10 mouse cellular contexts compared by ENCODE assay signal in genomic region chr19:5559631-5560456, GRCm38 (mm10). TPM values are rescaled to one million over a fixed set of nuclear protein-coding genes. Genes with fewer than 3 reads are reported as not detected.
DNase-seq lines count a peak whose midpoint lies in the region; ATAC-seq and TF ChIP-seq lines count a peak whose summit lies in the region.
"Had no signal": no experiment of that assay in that cellular context is flagged by ENCODE, and none has a peak within 500 bp of the region (broad histone marks: within the 10 kb centered on the region; RNA-seq: fewer than 3 reads in every experiment).

No protein-coding gene starts in this region.

- no peaks in the 10 kb centered on the region for H3K36me3 ChIP-seq in heart, embryonic 12.5 days
- no peaks in the 10 kb centered on the region for H3K36me3 ChIP-seq in hindbrain, embryonic 16.5 days (ENCODE audit: control insufficient read depth, insufficient read depth, low read length)
- H3K36me3 ChIP-seq in liver, postnatal 0 days (replicated peaks; ENCODE audit: insufficient read depth, low read length) = no peaks in the 10 kb centered on the region
- H3K36me3 ChIP-seq: G1E had no signal

- DNase-seq in heart, adult 8-10 months (ENCODE audit: low spot score) = no peak
- peak; percentile 7 for DNase-seq in brain, embryonic 14.5 days (ENCODE audit: low read depth)
- DNase-seq in liver, postnatal 0 days = no peak
- DNase-seq in frontal cortex, adult 2 months (ENCODE audit: extremely low spot score in 1 of 2, low spot score in 1 of 2) = no peak
- DNase-seq in gastrocnemius, postnatal 25 days = no peak
- no peak for DNase-seq in thymus, postnatal 36 days

- H3K4me2 ChIP-seq in heart, embryonic 12.5 days = peak overlapping the region; percentile 75
- peak overlapping the region; percentile 70 for H3K4me2 ChIP-seq in hindbrain, embryonic 16.5 days (ENCODE audit: low read length)
- H3K4me2 ChIP-seq in liver, postnatal 0 days (ENCODE audit: low read depth, low read length) = peak overlapping the region; percentile 66

- no peak for ATAC-seq in heart, embryonic 12.5 days (ENCODE audit: insufficient number of reproducible peaks, low FRiP score)
- no peak for ATAC-seq in hindbrain, embryonic 16.5 days
- no peak for ATAC-seq in liver, postnatal 0 days

- H3K27ac ChIP-seq in heart, embryonic 12.5 days (ENCODE audit: poor library complexity, severe bottlenecking) = no peak overlapping the region
- H3K27ac ChIP-seq in hindbrain, embryonic 16.5 days (ENCODE audit: low read depth, low read length) = no peak overlapping the region
- no peak overlapping the region for H3K27ac ChIP-seq in liver, postnatal 0 days (ENCODE audit: low read depth)

- peak overlapping the region; percentile 48 for H3K4me3 ChIP-seq in heart, embryonic 12.5 days
- H3K4me3 ChIP-seq in hindbrain, embryonic 16.5 days (ENCODE audit: low read length) = peak overlapping the region; percentile 40
- peak overlapping the region; percentile 41 for H3K4me3 ChIP-seq in liver, postnatal 0 days (ENCODE audit: low read depth, low read length)

- peaks cover 17% of the 10 kb centered on the region for H3K4me1 ChIP-seq in heart, embryonic 12.5 days (replicated peaks)
- peaks cover 15% of the 10 kb centered on the region for H3K4me1 ChIP-seq in hindbrain, embryonic 16.5 days (ENCODE audit: control insufficient read depth, insufficient read depth, low read depth, low read length)
- H3K4me1 ChIP-seq in liver, postnatal 0 days (ENCODE audit: insufficient read depth) = peaks cover 16% of the 10 kb centered on the region

- H3K9me3 ChIP-seq in heart, embryonic 12.5 days (replicated peaks) = no peaks in the 10 kb centered on the region
- H3K9me3 ChIP-seq in hindbrain, embryonic 16.5 days (ENCODE audit: control insufficient read depth, low read length) = no peaks in the 10 kb centered on the region
- H3K9me3 ChIP-seq in liver, postnatal 0 days (ENCODE audit: low read length) = no peaks in the 10 kb centered on the region

- WGBS in heart, embryonic 12.5 days = 1% methylated on average over 69 of the region's 69 CpGs
- WGBS in hindbrain, embryonic 16.5 days = under 1% methylated on average over 69 of the region's 69 CpGs
- WGBS in liver, postnatal 0 days (ENCODE audit: insufficient replicate concordance) = 1% methylated on average over 67 of the region's 69 CpGs

- peaks cover 97% of the 10 kb centered on the region for H3K27me3 ChIP-seq in heart, embryonic 12.5 days (replicated peaks)
- H3K27me3 ChIP-seq in hindbrain, embryonic 16.5 days (replicated peaks; ENCODE audit: control insufficient read depth, insufficient read depth, low read length) = peaks cover 66% of the 10 kb centered on the region
- H3K27me3 ChIP-seq in liver, postnatal 0 days (ENCODE audit: insufficient read depth, low read length) = peaks cover 73% of the 10 kb centered on the region

- no peak for TF ChIP-seq CTCF in brain, embryonic 14.5 days (IDR thresholded peaks at IDR 0.05; ENCODE audit: borderline replicate concordance, extremely low read depth, insufficient read depth, insufficient read length)
- TF ChIP-seq CTCF in liver, postnatal 0 days (IDR thresholded peaks at IDR 0.05; ENCODE audit: low read depth) = no peak

- no peak for TF ChIP-seq POLR2A in brain, embryonic 14.5 days (IDR thresholded peaks at IDR 0.05; ENCODE audit: borderline replicate concordance, extremely low read depth, insufficient read depth, insufficient read length, poor library complexity, severe bottlenecking)

- TF ChIP-seq EP300 in liver, postnatal 0 days (IDR thresholded peaks at IDR 0.05; ENCODE audit: low read depth) = no peak

- peak overlapping the region; percentile 48; the same call in 1 of the 2 replicates for H3K9ac ChIP-seq in heart, embryonic 12.5 days
- peak overlapping the region; percentile 3 for H3K9ac ChIP-seq in hindbrain, embryonic 16.5 days (ENCODE audit: low read depth, low read length)
- no peak overlapping the region for H3K9ac ChIP-seq in liver, postnatal 0 days (replicated peaks)

RNA-seq across cellular contexts. Expression of gene Ovol1, which starts 0.6 kb away (rescaled TPM):
- polyA plus RNA-seq in heart, embryonic 12.5 days (2016; fragmentation: Nextera tagmentation; extraction: Ambion mirVana) = not detected in 2 replicates
- not detected for total RNA-seq in heart, adult 8-10 months (2022)
- polyA plus RNA-seq in brain, embryonic 14.5 days (2012; rRNA removed) = 0.31 and 0.42 TPM in 2 replicates
- polyA plus RNA-seq in hindbrain, embryonic 16.5 days (2015; fragmentation: Nextera tagmentation; extraction: Ambion mirVana) = 0.11 and 0.20 TPM in 2 replicates
- 0.06 TPM in 1 of 2 replicates, not detected in the other for polyA plus RNA-seq in liver, postnatal 0 days (2015; fragmentation: Nextera tagmentation; extraction: Ambion mirVana)
- 0.04 TPM in 2 replicates for polyA plus RNA-seq in frontal cortex, adult 2 months (2012; rRNA removed)
- not detected for total RNA-seq in gastrocnemius, postnatal 25 days (2021)
- total RNA-seq: heart, postnatal 14 days had no signal
- polyA plus RNA-seq: G1E had no signal

RNA-seq across cellular contexts. Expression of gene Ap5b1, which starts 8.0 kb away (rescaled TPM):
- polyA plus RNA-seq in heart, embryonic 12.5 days (2016; fragmentation: Nextera tagmentation; extraction: Ambion mirVana) = 2.2 and 2.5 TPM in 2 replicates
- total RNA-seq in heart, adult 8-10 months (2022) = 1 to 10 TPM; 2.3 to 3.2 (median 2.7) TPM
- 2.6 and 4.5 TPM in 2 replicates for polyA plus RNA-seq in brain, embryonic 14.5 days (2012; rRNA removed)
- 3.4 and 3.5 TPM in 2 replicates for polyA plus RNA-seq in hindbrain, embryonic 16.5 days (2015; fragmentation: Nextera tagmentation; extraction: Ambion mirVana)
- polyA plus RNA-seq in liver, postnatal 0 days (2015; fragmentation: Nextera tagmentation; extraction: Ambion mirVana) = 3.1 and 3.4 TPM in 2 replicates
- 2.5 and 2.8 TPM in 2 replicates for polyA plus RNA-seq in frontal cortex, adult 2 months (2012; rRNA removed)
- 1 to 10 TPM; 1.4 to 1.5 TPM for total RNA-seq in gastrocnemius, postnatal 25 days (2021)

RNA-seq across cellular contexts. Expression of gene Rnaseh2c, which starts 41.8 kb away (rescaled TPM):
- polyA plus RNA-seq in heart, embryonic 12.5 days (2016; fragmentation: Nextera tagmentation; extraction: Ambion mirVana) = 102 and 110 TPM in 2 replicates
- 10 to 100 TPM; 49.9 to 66.3 (median 64.9) TPM for total RNA-seq in heart, adult 8-10 months (2022)
- polyA plus RNA-seq in brain, embryonic 14.5 days (2012; rRNA removed) = 62.0 and 111 TPM in 2 replicates
- polyA plus RNA-seq in hindbrain, embryonic 16.5 days (2015; fragmentation: Nextera tagmentation; extraction: Ambion mirVana) = 62.0 and 75.4 TPM in 2 replicates
- polyA plus RNA-seq in liver, postnatal 0 days (2015; fragmentation: Nextera tagmentation; extraction: Ambion mirVana) = 78.4 and 79.1 TPM in 2 replicates
- polyA plus RNA-seq in frontal cortex, adult 2 months (2012; rRNA removed) = 50.2 and 56.5 TPM in 2 replicates
- total RNA-seq in gastrocnemius, postnatal 25 days (2021) = 10 to 100 TPM; 45.2 to 47.1 TPM

RNA-seq across cellular contexts. Expression of gene Snx32, which starts 49.5 kb away (rescaled TPM):
- polyA plus RNA-seq in heart, embryonic 12.5 days (2016; fragmentation: Nextera tagmentation; extraction: Ambion mirVana) = 16.3 and 16.9 TPM in 2 replicates
- 1 to 10 TPM; 3.7 to 6.5 (median 6.0) TPM for total RNA-seq in heart, adult 8-10 months (2022)
- 92.3 and 123 TPM in 2 replicates for polyA plus RNA-seq in brain, embryonic 14.5 days (2012; rRNA removed)
- polyA plus RNA-seq in hindbrain, embryonic 16.5 days (2015; fragmentation: Nextera tagmentation; extraction: Ambion mirVana) = 92.7 and 101 TPM in 2 replicates
- 2.6 and 3.0 TPM in 2 replicates for polyA plus RNA-seq in liver, postnatal 0 days (2015; fragmentation: Nextera tagmentation; extraction: Ambion mirVana)
- polyA plus RNA-seq in frontal cortex, adult 2 months (2012; rRNA removed) = 152 and 164 TPM in 2 replicates
- total RNA-seq in gastrocnemius, postnatal 25 days (2021) = 1 to 10 TPM; 6.9 to 7.5 TPM

RNA-seq across cellular contexts. Expression of gene Kat5, which starts 50.2 kb away (rescaled TPM):
- polyA plus RNA-seq in heart, embryonic 12.5 days (2016; fragmentation: Nextera tagmentation; extraction: Ambion mirVana) = 31.5 and 36.1 TPM in 2 replicates
- total RNA-seq in heart, adult 8-10 months (2022) = 10 to 100 TPM; 23.1 to 38.7 (median 29.3) TPM
- polyA plus RNA-seq in brain, embryonic 14.5 days (2012; rRNA removed) = 163 and 181 TPM in 2 replicates
- 63.3 and 70.6 TPM in 2 replicates for polyA plus RNA-seq in hindbrain, embryonic 16.5 days (2015; fragmentation: Nextera tagmentation; extraction: Ambion mirVana)
- polyA plus RNA-seq in liver, postnatal 0 days (2015; fragmentation: Nextera tagmentation; extraction: Ambion mirVana) = 15.1 and 15.8 TPM in 2 replicates
- polyA plus RNA-seq in frontal cortex, adult 2 months (2012; rRNA removed) = 109 and 111 TPM in 2 replicates
- 10 to 100 TPM; 15.6 to 15.7 TPM for total RNA-seq in gastrocnemius, postnatal 25 days (2021)
